ENCODE assay signal across 8 mouse cellular contexts in the genomic region with DNA sequence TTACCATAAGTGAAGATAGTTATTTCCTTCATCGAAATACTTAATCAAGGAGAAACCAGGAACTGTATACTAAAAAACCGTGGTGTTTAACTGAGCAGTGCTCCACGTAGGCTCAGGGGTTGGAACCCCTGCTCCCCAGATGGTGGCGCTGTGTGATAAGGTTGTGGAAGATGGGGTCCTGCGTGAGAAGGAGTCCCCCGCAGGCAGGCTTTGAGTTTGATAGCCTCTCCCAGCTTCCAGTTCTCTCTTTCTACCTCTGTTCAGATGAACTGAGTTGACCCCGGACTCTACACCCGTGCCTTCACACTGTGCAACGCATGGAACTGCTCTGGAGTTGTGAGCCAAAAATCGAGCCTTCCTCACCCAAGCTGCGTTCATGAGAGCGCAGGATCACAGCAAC.
DNase-seq lines count a peak whose midpoint lies in the region; ATAC-seq and TF ChIP-seq lines count a peak whose summit lies in the region.

No protein-coding gene starts in this region.

- TF ChIP-seq CTCF in bone marrow, adult 2 months (IDR thresholded peaks at IDR 0.05; ENCODE audit: control insufficient read depth, insufficient read depth, low read length) = peak; percentile 33; the same call in 1 of the 2 replicates
- peak; percentile 52 for TF ChIP-seq CTCF in liver, embryonic 14.5 days (IDR thresholded peaks at IDR 0.05; ENCODE audit: low read depth)

- no peak for TF ChIP-seq EP300 in liver, embryonic 14.5 days (IDR thresholded peaks at IDR 0.05; ENCODE audit: low read depth)

- no peaks in the 10 kb centered on the region for H3K9me3 ChIP-seq in liver, embryonic 12.5 days (replicated peaks)
- H3K9me3 ChIP-seq in forebrain, embryonic 15.5 days = no peaks in the 10 kb centered on the region
- H3K9me3 ChIP-seq in hindbrain, embryonic 16.5 days (ENCODE audit: control insufficient read depth, low read length) = no peaks in the 10 kb centered on the region
- H3K9me3 ChIP-seq in liver, embryonic 14.5 days (ENCODE audit: control insufficient read depth, low read length) = no peaks in the 10 kb centered on the region

- no peaks in the 10 kb centered on the region for H3K27me3 ChIP-seq in liver, embryonic 12.5 days (replicated peaks)
- H3K27me3 ChIP-seq in forebrain, embryonic 15.5 days = no peaks in the 10 kb centered on the region
- no peaks in the 10 kb centered on the region for H3K27me3 ChIP-seq in hindbrain, embryonic 16.5 days (replicated peaks; ENCODE audit: control insufficient read depth, insufficient read depth, low read length)
- H3K27me3 ChIP-seq in liver, embryonic 14.5 days (ENCODE audit: control insufficient read depth, insufficient read depth, low read length) = no peaks in the 10 kb centered on the region

- WGBS in liver, embryonic 12.5 days (ENCODE audit: insufficient replicate concordance) = 47% methylated on average over 12 of the region's 12 CpGs
- WGBS in bone marrow, adult 2 months = 55% methylated on average over 12 of the region's 12 CpGs
- WGBS in forebrain, embryonic 15.5 days = 64% methylated on average over 12 of the region's 12 CpGs
- WGBS in hindbrain, embryonic 16.5 days = 58% methylated on average over 12 of the region's 12 CpGs
- WGBS in liver, embryonic 14.5 days (ENCODE audit: insufficient replicate concordance) = 48% methylated on average over 12 of the region's 12 CpGs

- no peak for TF ChIP-seq POLR2A in bone marrow, adult 2 months (IDR thresholded peaks at IDR 0.05; ENCODE audit: borderline replicate concordance, control insufficient read depth, low read depth, low read length)

- H3K36me3 ChIP-seq in liver, embryonic 12.5 days = no peaks in the 10 kb centered on the region
- no peaks in the 10 kb centered on the region for H3K36me3 ChIP-seq in forebrain, embryonic 15.5 days
- no peaks in the 10 kb centered on the region for H3K36me3 ChIP-seq in hindbrain, embryonic 16.5 days (ENCODE audit: control insufficient read depth, insufficient read depth, low read length)
- no peaks in the 10 kb centered on the region for H3K36me3 ChIP-seq in liver, embryonic 14.5 days (replicated peaks; ENCODE audit: control insufficient read depth, insufficient read depth, low read depth)

- H3K4me1 ChIP-seq in liver, embryonic 12.5 days = no peaks in the 10 kb centered on the region
- H3K4me1 ChIP-seq in bone marrow, adult 2 months (ENCODE audit: control insufficient read depth, insufficient read depth, low read length) = no peaks in the 10 kb centered on the region
- 0 out of 2 replicates have a peak, but pooled peaks cover 3% of the 10 kb centered on the region for H3K4me1 ChIP-seq in forebrain, embryonic 15.5 days
- H3K4me1 ChIP-seq in hindbrain, embryonic 16.5 days (ENCODE audit: control insufficient read depth, insufficient read depth, low read depth, low read length) = no peaks in the 10 kb centered on the region
- H3K4me1 ChIP-seq in liver, embryonic 14.5 days (replicated peaks; ENCODE audit: control insufficient read depth in 2 of 2, insufficient read depth in 2 of 2, low read length in 1 of 2) = no peaks in the 10 kb centered on the region

- no peak overlapping the region for H3K27ac ChIP-seq in liver, embryonic 12.5 days
- H3K27ac ChIP-seq in bone marrow, adult 2 months (ENCODE audit: control insufficient read depth, insufficient read depth, low read depth, low read length, poor library complexity) = no peak overlapping the region
- H3K27ac ChIP-seq in forebrain, embryonic 15.5 days (replicated peaks) = no peak overlapping the region
- no peak overlapping the region for H3K27ac ChIP-seq in hindbrain, embryonic 16.5 days (ENCODE audit: low read depth, low read length)
- H3K27ac ChIP-seq in liver, embryonic 14.5 days = no peak overlapping the region

- peak; percentile 52 for DNase-seq in liver
- peak in 1 of 3 experiments; percentile 6 for DNase-seq in liver, embryonic 14.5 days (ENCODE audit: low read depth in 3 of 3, low spot score in 3 of 3)
- peak; percentile 55 for DNase-seq in ovary, postnatal 36 days (ENCODE audit: low spot score)
- no peak for DNase-seq in spleen, postnatal 36 days (ENCODE audit: low spot score in 2 of 2)

- no peak for ATAC-seq in liver, embryonic 12.5 days
- 0 out of 2 replicates have a peak, but pooled peaks have one; percentile 19 for ATAC-seq in forebrain, embryonic 15.5 days (replicated peaks)
- peak; percentile 67 for ATAC-seq in hindbrain, embryonic 16.5 days
- ATAC-seq in liver, embryonic 14.5 days (ENCODE audit: insufficient read depth) = no peak

- H3K9ac ChIP-seq in liver, embryonic 12.5 days = no peak overlapping the region
- H3K9ac ChIP-seq in forebrain, embryonic 15.5 days (replicated peaks) = no peak overlapping the region
- no peak overlapping the region for H3K9ac ChIP-seq in hindbrain, embryonic 16.5 days (ENCODE audit: low read depth, low read length)
- no peak overlapping the region for H3K9ac ChIP-seq in liver, embryonic 14.5 days (replicated peaks)

- H3K4me2 ChIP-seq in liver, embryonic 12.5 days = no peak overlapping the region
- no peak overlapping the region for H3K4me2 ChIP-seq in forebrain, embryonic 15.5 days (replicated peaks)
- H3K4me2 ChIP-seq in hindbrain, embryonic 16.5 days (ENCODE audit: low read length) = no peak overlapping the region
- no peak overlapping the region for H3K4me2 ChIP-seq in liver, embryonic 14.5 days (ENCODE audit: low read depth)

- H3K4me3 ChIP-seq in liver, embryonic 12.5 days = no peak overlapping the region
- H3K4me3 ChIP-seq in bone marrow, adult 2 months (replicated peaks; ENCODE audit: control insufficient read depth, low read depth, low read length) = no peak overlapping the region
- no peak overlapping the region for H3K4me3 ChIP-seq in forebrain, embryonic 15.5 days
- no peak overlapping the region for H3K4me3 ChIP-seq in hindbrain, embryonic 16.5 days (ENCODE audit: low read length)
- no peak overlapping the region for H3K4me3 ChIP-seq in liver, embryonic 14.5 days (ENCODE audit: insufficient read depth in 1 of 2, low read depth in 2 of 2, low read length in 2 of 2)

Comparison
In these comparisons a context has a peak if more than half of its experiments do, and no peak if none do; other contexts are left out.
1. DNase-seq: peak in liver (single experiment) and ovary, postnatal 36 days (single experiment); none in spleen, postnatal 36 days (0 of 2).
2. ATAC-seq: peak in forebrain, embryonic 15.5 days (single experiment) and hindbrain, embryonic 16.5 days (single experiment); none in liver, embryonic 12.5 days (single experiment) and liver, embryonic 14.5 days (single experiment).